Mouse (Mus musculus) urinary bladder, postnatal 36 days (tissue): ENCODE data around the gene Anapc15.
"Not testable (repeated sequence)": the region's sequence is repeated elsewhere in the genome, so short reads cannot be mapped to it uniquely, and the experiment has no call there.

Experiments used
- DNase-seq, 2 experiments: peaks; one replicate each; pipeline ENCODE4 v3.0.0; 2022; ENCODE audit warnings: low spot score in 2 of 2, mixed read lengths in 1 of 2

The Anapc15 gene

GRCm38 (mm10) chr7:101896104-101897066 lies 32.9 kb downstream of the Anapc15 start:
- peak; percentile 93 to 97 for DNase-seq

- no peak for DNase-seq
These were observed 37.0 kb downstream of the Anapc15 start for GRCm38 (mm10) chr7:101900331-101901097.

- no peak for DNase-seq
These were observed 38.5 kb downstream of the Anapc15 start for GRCm38 (mm10) chr7:101901969-101902368.

- no peak for DNase-seq
These were observed 39.3 kb downstream of the Anapc15 start for GRCm38 (mm10) chr7:101902846-101903245.

- peak; percentile 98 to 100 for DNase-seq
These were observed 42.2 kb downstream of the Anapc15 start, which contains the start of gene Lamtor1 for GRCm38 (mm10) chr7:101905561-101906286. Gene Lamtor1, plus strand, starts transcription at chr7:101905904.

GRCm38 (mm10) chr7:101906287-101906681 lies 42.8 kb downstream of the Anapc15 start, which contains the start of gene Tomt:
Gene Tomt, minus strand, starts transcription at chr7:101906359.
- no peak for DNase-seq

- DNase-seq: peak in 1 of 2 experiments; percentile 14
These were observed 43.2 kb downstream of the Anapc15 start for GRCm38 (mm10) chr7:101906696-101907095.

GRCm38 (mm10) chr7:101908367-101908766 lies 44.9 kb downstream of the Anapc15 start:
- DNase-seq: no peak

- no peak for DNase-seq
These were observed 46.6 kb downstream of the Anapc15 start for GRCm38 (mm10) chr7:101910138-101910537.

GRCm38 (mm10) chr7:101911982-101912381 lies 48.5 kb downstream of the Anapc15 start:
- DNase-seq: no peak

GRCm38 (mm10) chr7:101918071-101918470 lies 54.6 kb downstream of the Anapc15 start:
- peak; percentile 61 to 62 for DNase-seq

- DNase-seq: not testable (repeated sequence)
These were observed 62.4 kb downstream of the Anapc15 start for GRCm38 (mm10) chr7:101925892-101926291.

GRCm38 (mm10) chr7:101928093-101928492 lies 64.6 kb downstream of the Anapc15 start:
- no peak for DNase-seq

GRCm38 (mm10) chr7:101932551-101932950 lies 69.0 kb downstream of the Anapc15 start:
- DNase-seq: no peak

- DNase-seq: no peak
These were observed 69.8 kb downstream of the Anapc15 start for GRCm38 (mm10) chr7:101933300-101933699.

- DNase-seq: peak; percentile 95 to 97
These were observed 70.3 kb downstream of the Anapc15 start, which contains the start of the genes Lrrc51 and Numa1 for GRCm38 (mm10) chr7:101933751-101934240. Gene Lrrc51, minus strand, starts transcription at chr7:101933895. Gene Numa1, plus strand, starts transcription at chr7:101934111.

- DNase-seq: no peak
These were observed 72.4 kb downstream of the Anapc15 start for GRCm38 (mm10) chr7:101935957-101936356.

- DNase-seq: no peak
These were observed 73.5 kb downstream of the Anapc15 start for GRCm38 (mm10) chr7:101936996-101937395.

- no peak for DNase-seq
These were observed 74.1 kb downstream of the Anapc15 start for GRCm38 (mm10) chr7:101937569-101937968.

- no peak for DNase-seq
These were observed 74.8 kb downstream of the Anapc15 start for GRCm38 (mm10) chr7:101938348-101938747.

GRCm38 (mm10) chr7:101939758-101940157 lies 76.2 kb downstream of the Anapc15 start:
- no peak for DNase-seq
